Comparison of ENCODE assay signal across 10 mouse cellular contexts in the genomic region with DNA sequence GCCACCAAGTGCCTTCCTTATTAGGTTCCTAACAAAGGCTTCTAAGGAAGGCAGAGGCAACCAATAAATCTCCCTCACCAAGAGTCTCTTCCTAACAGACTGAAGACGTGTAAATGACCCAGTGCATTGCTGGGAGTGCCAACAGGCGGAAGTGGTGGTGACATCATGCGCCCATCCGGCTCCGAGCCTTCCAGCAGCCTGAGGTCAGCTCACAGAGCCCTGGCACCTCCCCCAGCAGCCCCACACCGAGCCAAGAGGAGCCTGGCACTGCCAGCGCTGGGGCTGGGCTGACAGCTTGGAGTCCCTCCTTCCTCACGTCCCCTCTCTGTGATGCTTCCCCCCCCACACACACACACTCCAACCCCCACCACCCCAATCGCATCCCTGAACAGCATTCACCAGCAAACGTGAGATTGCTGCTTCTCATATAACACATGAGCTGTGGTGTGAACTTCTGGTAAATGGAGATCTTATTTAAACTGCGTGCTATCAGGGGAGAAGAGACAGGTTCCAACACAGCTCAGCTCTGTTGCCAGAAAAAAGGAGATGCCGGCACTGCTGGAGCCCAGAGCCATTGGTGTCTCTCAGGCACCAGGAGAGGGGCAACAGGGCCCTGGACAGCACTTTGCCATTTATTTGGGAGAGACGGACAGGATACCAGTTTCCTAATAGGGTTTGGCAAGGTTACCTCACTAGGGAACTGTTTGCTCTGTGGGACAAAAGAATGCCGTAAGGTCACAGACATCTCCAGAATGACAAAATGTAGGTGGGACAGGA. TPM values are rescaled to one million over a fixed set of nuclear protein-coding genes. Genes with fewer than 3 reads are reported as not detected.
DNase-seq lines count a peak whose midpoint lies in the region; ATAC-seq and TF ChIP-seq lines count a peak whose summit lies in the region.
"Had no signal": no experiment of that assay in that cellular context is flagged by ENCODE, and none has a peak within 500 bp of the region (broad histone marks: within the 10 kb centered on the region; RNA-seq: fewer than 3 reads in every experiment).

No protein-coding gene starts in this region.

- no peak for TF ChIP-seq CTCF in intestine, postnatal 0 days (IDR thresholded peaks at IDR 0.05; ENCODE audit: low read depth)
- TF ChIP-seq CTCF in thymus, adult 2 months (IDR thresholded peaks at IDR 0.05; ENCODE audit: borderline replicate concordance, control insufficient read depth, extremely low read depth, insufficient read depth, low read length, poor library complexity): no peak

- no peak overlapping the region; the same call in 1 of the 2 replicates for H3K9ac ChIP-seq in neural tube, embryonic 11.5 days (ENCODE audit: low read length)
- H3K9ac ChIP-seq in intestine, postnatal 0 days (ENCODE audit: low read depth, low read length): 0 out of 2 replicates have a peak overlapping the region, but pooled peaks have one; percentile 1

- TF ChIP-seq POLR2A in thymus, adult 2 months (IDR thresholded peaks at IDR 0.05; ENCODE audit: control insufficient read depth, extremely low read depth, insufficient read depth, low read length, poor library complexity): no peak

- H3K4me1 ChIP-seq in neural tube, embryonic 11.5 days (ENCODE audit: control insufficient read depth, insufficient read depth, low read length): peaks cover 33% of the 10 kb centered on the region
- peaks cover 4% of the 10 kb centered on the region for H3K4me1 ChIP-seq in intestine, postnatal 0 days (replicated peaks; ENCODE audit: control insufficient read depth, insufficient read depth, low read length)
- peaks cover 9% of the 10 kb centered on the region; the same call in 1 of the 2 replicates for H3K4me1 ChIP-seq in thymus, adult 2 months (replicated peaks; ENCODE audit: control insufficient read depth, insufficient read depth, low read length)

- no peak overlapping the region for H3K4me3 ChIP-seq in neural tube, embryonic 11.5 days (ENCODE audit: low read depth, low read length)
- H3K4me3 ChIP-seq in intestine, postnatal 0 days (ENCODE audit: low read depth, low read length): no peak overlapping the region
- no peak overlapping the region for H3K4me3 ChIP-seq in thymus, adult 2 months (ENCODE audit: control insufficient read depth, insufficient read depth, low read length)
- H3K4me3 ChIP-seq: liver, embryonic 13.5 days had no signal

- H3K9me3 ChIP-seq in neural tube, embryonic 11.5 days (ENCODE audit: control insufficient read depth, low read length): no peaks in the 10 kb centered on the region
- H3K9me3 ChIP-seq in intestine, postnatal 0 days (ENCODE audit: control insufficient read depth): no peaks in the 10 kb centered on the region
- H3K9me3 ChIP-seq: liver, embryonic 13.5 days had no signal

- 0 out of 2 replicates have a peak, but pooled peaks have one; percentile 58 for ATAC-seq in neural tube, embryonic 11.5 days (ENCODE audit: insufficient read depth, low FRiP score, low TSS enrichment)
- ATAC-seq in intestine, postnatal 0 days: peak; percentile 32; the same call in 1 of the 2 replicates
- peak; percentile 97 for ATAC-seq in megakaryocyte progenitor cell, adult 5-6 weeks (replicated peaks; ENCODE audit: poor library complexity)

- intact Hi-C loops in left cerebral cortex, postnatal 14 days (cut with DNase I): no loop called here

- no peak overlapping the region for H3K27ac ChIP-seq in neural tube, embryonic 11.5 days (ENCODE audit: low read depth, low read length)
- no peak overlapping the region for H3K27ac ChIP-seq in intestine, postnatal 0 days (ENCODE audit: low read depth, low read length)
- no peak overlapping the region for H3K27ac ChIP-seq in thymus, adult 2 months (ENCODE audit: control insufficient read depth, insufficient read depth, low read length)
- H3K27ac ChIP-seq: liver, embryonic 13.5 days had no signal

- DNase-seq in neural tube, embryonic 11.5 days (ENCODE audit: low spot score): no peak
- no peak for DNase-seq in neural tube, embryonic 10.5 days (ENCODE audit: extremely low spot score, low spot score)
- peak; percentile 97 for DNase-seq in cerebellum, adult 9-10 months
- peak; percentile 73 to 85 for DNase-seq in heart, adult 18-20 months
- peak; percentile 51 to 66 for DNase-seq in left cerebral cortex, postnatal 14 days (ENCODE audit: low spot score in 2 of 2)
- DNase-seq in thymus, adult 2 months: peak; percentile 37
- DNase-seq: liver, embryonic 13.5 days had no signal

- no peaks in the 10 kb centered on the region for H3K36me3 ChIP-seq in neural tube, embryonic 11.5 days (ENCODE audit: control insufficient read depth, insufficient read depth, low read length)
- no peaks in the 10 kb centered on the region for H3K36me3 ChIP-seq in intestine, postnatal 0 days (ENCODE audit: control insufficient read depth, insufficient read depth)
- H3K36me3 ChIP-seq in thymus, adult 2 months (ENCODE audit: control insufficient read depth, insufficient read depth, low read length): no peaks in the 10 kb centered on the region
- H3K36me3 ChIP-seq: liver, embryonic 13.5 days had no signal

- 34% methylated on average over 14 of the region's 14 CpGs for whole genome bisulfite sequencing in neural tube, embryonic 11.5 days
- WGBS in intestine, postnatal 0 days: 57% methylated on average over 14 of the region's 14 CpGs
- WGBS in thymus, adult 2 months: 32% methylated on average over 14 of the region's 14 CpGs

- 0 out of 2 replicates have a peak overlapping the region, but pooled peaks have one; percentile 12 for H3K4me2 ChIP-seq in neural tube, embryonic 11.5 days (ENCODE audit: low read depth)
- 0 out of 2 replicates have a peak overlapping the region, but pooled peaks have one; percentile 1 for H3K4me2 ChIP-seq in intestine, postnatal 0 days (replicated peaks; ENCODE audit: low read depth)
- H3K4me2 ChIP-seq: liver, embryonic 13.5 days had no signal

- H3K27me3 ChIP-seq in neural tube, embryonic 11.5 days (ENCODE audit: control insufficient read depth, insufficient read depth, low read length): peaks cover 5% of the 10 kb centered on the region; the same call in 1 of the 2 replicates
- H3K27me3 ChIP-seq in intestine, postnatal 0 days (replicated peaks; ENCODE audit: control insufficient read depth, insufficient read depth, low read length): no peaks in the 10 kb centered on the region
- no peaks in the 10 kb centered on the region for H3K27me3 ChIP-seq in thymus, adult 2 months (ENCODE audit: control insufficient read depth, insufficient read depth, low read length)

RNA-seq across cellular contexts. Expression of gene Unc5b, which starts 14.3 kb away (rescaled TPM):
- polyA plus RNA-seq in neural tube, embryonic 11.5 days (2014; fragmentation: Nextera tagmentation; extraction: Ambion mirVana): 2.3 and 2.9 TPM in 2 replicates
- 10 to 100 TPM in 1 of 2 experiments, 1 to 10 TPM in 1; 8.2 to 10.4 TPM for total RNA-seq in heart, adult 18-20 months (2021)
- polyA plus RNA-seq in intestine, postnatal 0 days (2015; fragmentation: Nextera tagmentation; extraction: Ambion mirVana): 2.5 and 2.6 TPM in 2 replicates
- total RNA-seq in left cerebral cortex, postnatal 14 days (2021): 10 to 100 TPM in 1 of 2 experiments, 1 to 10 TPM in 1; 7.6 to 12.3 TPM
- not detected in 2 replicates for total RNA-seq in megakaryocyte progenitor cell, adult 5-6 weeks (2015)
- not detected in 2 replicates for total RNA-seq in megakaryocyte progenitor cell, adult 5-6 weeks (2017)
- 3.6 and 4.0 TPM in 2 replicates for polyA plus RNA-seq in thymus, adult 2 months (2012; rRNA removed)
- total RNA-seq: MEL had no signal

Comparison
In these comparisons a context has a peak if more than half of its experiments do, and no peak if none do; other contexts are left out.
1. ATAC-seq: peak in every context shown above with its lines; median percentile 97 in megakaryocyte progenitor cell, adult 5-6 weeks; 58 in neural tube, embryonic 11.5 days; 32 in intestine, postnatal 0 days.
2. DNase-seq: peak in cerebellum, adult 9-10 months (single experiment), heart, adult 18-20 months (2 of 2), left cerebral cortex, postnatal 14 days (2 of 2) and thymus, adult 2 months (single experiment); none in neural tube, embryonic 11.5 days (single experiment) and neural tube, embryonic 10.5 days (single experiment).
3. RNA of gene Unc5b, which starts 14.3 kb away (total RNA-seq): 7.6 to 12.3 TPM in left cerebral cortex, postnatal 14 days and 8.2 to 10.4 TPM in heart, adult 18-20 months; not detected in megakaryocyte progenitor cell, adult 5-6 weeks; every median in the first group is over 4 times any median in the second.